Mouse (Mus musculus): ENCODE data around the gene Capns1.

- no peak for TF ChIP-seq CTCF (IDR thresholded peaks at IDR 0.05; ENCODE audit: low read depth)
- no peak for TF ChIP-seq EP300 (IDR thresholded peaks at IDR 0.05; ENCODE audit: low read depth)
Measured at GRCm38 (mm10) chr7:30170283-30170951, 28.2 kb downstream of the Capns1 start.

All from heart, postnatal 0 days (tissue).